Mouse (Mus musculus) intestine, embryonic 15.5 days (tissue): ENCODE data around the gene 1700001C02Rik. TPM values are rescaled to one million over a fixed set of nuclear protein-coding genes. Genes with fewer than 3 reads are reported as not detected.
A peak's percentile ranks its signal among the peaks of the same experiment; 100 is the strongest.

ENCODE experiments used
- ATAC-seq: fragments of 200-750 bp; cut with Nextera tagmentation; 2 replicates; pipeline ENCODE4 v1.8.0; 2017; ENCODE audit warnings: moderate TSS enrichment, moderate library complexity
- H3K27ac ChIP-seq: fragments of 300-500 bp; sonication (generic); 2 replicates; pipeline ENCODE4 v1.5.1; 2015; ENCODE audit warnings: mild to moderate bottlenecking, inconsistent platforms
- H3K27me3 ChIP-seq: fragments of 300-500 bp; sonication (generic); replicated peaks from 2 replicates; pipeline ENCODE4 v1.6.1; 2015; ENCODE audit warnings: inconsistent platforms
- H3K36me3 ChIP-seq: fragments of 300-500 bp; sonication (generic); 2 replicates; pipeline ENCODE4 v1.6.1; 2015; ENCODE audit warnings: inconsistent platforms
- H3K4me1 ChIP-seq: fragments of 300-500 bp; sonication (generic); replicated peaks from 2 replicates; pipeline ENCODE4 v1.6.1; 2015; ENCODE audit warnings: inconsistent platforms
- H3K4me2 ChIP-seq: fragments of 300-500 bp; sonication (generic); replicated peaks from 2 replicates; pipeline ENCODE4 v1.6.1; 2015; ENCODE audit warnings: mild to moderate bottlenecking, inconsistent platforms
- H3K4me3 ChIP-seq: fragments of 300-500 bp; sonication (generic); replicated peaks from 2 replicates; pipeline ENCODE4 v1.5.1; 2015; ENCODE audit warnings: inconsistent platforms
- H3K9ac ChIP-seq: fragments of 300-500 bp; sonication (generic); 2 replicates; pipeline ENCODE4 v1.6.1; 2015; ENCODE audit warnings: inconsistent platforms
- H3K9me3 ChIP-seq: fragments of 300-500 bp; sonication (generic); 2 replicates; pipeline ENCODE4 v1.6.1; 2016; ENCODE audit warnings: inconsistent platforms
- WGBS: fragments of 180-500 bp; shearing (Covaris S2); methylation state at CpG from one replicate; pipeline ENCODE4 v1.1.7; 2015; 5-methylcytosine and 5-hydroxymethylcytosine counted together
- polyA plus RNA-seq: library from polyadenylated mRNA; unstranded; fragments of >200 nt; fragmentation: Nextera tagmentation; extraction: Ambion mirVana; gene quantifications from 2 replicates; pipeline ENCODE4 v1.2.1, GENCODE M21; 2015

Gene 1700001C02Rik
- not detected in 2 replicates for polyA plus RNA-seq

GRCm38 (mm10) chr5:30465861-30466260, at the start of gene 1700001C02Rik:
1700001C02Rik (plus strand) TSS chr5:30466047.
- Histone ChIP-seq H3K4me1 (peaks cover 16% of the 10 kb centered on the region; the same call in 1 of the 2 replicates), H3K9me3 (no peaks in the 10 kb centered on the region), H3K4me2 (peak within 1 kb of the TSS; percentile 54), H3K27me3 (peaks cover 11% of the 10 kb centered on the region), H3K9ac (no peak within 1 kb of the TSS), H3K4me3 (peak within 1 kb of the TSS; percentile 19; the same call in 1 of the 2 replicates), H3K36me3 (no peaks in the 10 kb centered on the region), H3K27ac (no peak within 1 kb of the TSS)
- 13% methylated on average over 21 of the region's 21 CpGs for WGBS
- ATAC-seq = 0 out of 2 replicates have a peak, but pooled peaks have one; percentile 31

GRCm38 (mm10) chr5:30416665-30417064, 49.2 kb upstream of the 1700001C02Rik start:
- Histone ChIP-seq H3K4me3 (no peak overlapping the region), H3K27me3 (no peaks in the 10 kb centered on the region), H3K9ac (no peak overlapping the region), H3K36me3 (no peaks in the 10 kb centered on the region), H3K9me3 (no peaks in the 10 kb centered on the region), H3K4me2 (no peak overlapping the region), H3K4me1 (no peaks in the 10 kb centered on the region), H3K27ac (no peak overlapping the region)
- WGBS = 66% methylated on average over 5 of the region's 5 CpGs
- no peak for ATAC-seq

- no peaks in the 10 kb centered on the region for H3K36me3 ChIP-seq
- no peaks in the 10 kb centered on the region for H3K27me3 ChIP-seq
- 0 out of 2 replicates have a peak, but pooled peaks cover 4% of the 10 kb centered on the region for H3K4me1 ChIP-seq
- no peak overlapping the region for H3K9ac ChIP-seq
- H3K27ac ChIP-seq = no peak overlapping the region
- WGBS = 80% methylated on average over 4 of the region's 4 CpGs
- ATAC-seq = no peak; the same call in 1 of the 2 replicates
- no peaks in the 10 kb centered on the region for H3K9me3 ChIP-seq
- H3K4me3 ChIP-seq = no peak overlapping the region
- no peak overlapping the region for H3K4me2 ChIP-seq
These were observed 42.7 kb upstream of the 1700001C02Rik start for GRCm38 (mm10) chr5:30423121-30423520.

GRCm38 (mm10) chr5:30423572-30424244, 42.1 kb upstream of the 1700001C02Rik start:
- Histone ChIP-seq H3K27ac (no peak overlapping the region), H3K9me3 (no peaks in the 10 kb centered on the region), H3K4me2 (no peak overlapping the region), H3K9ac (no peak overlapping the region), H3K27me3 (no peaks in the 10 kb centered on the region), H3K4me1 (0 out of 2 replicates have a peak, but pooled peaks cover 4% of the 10 kb centered on the region), H3K4me3 (no peak overlapping the region), H3K36me3 (no peaks in the 10 kb centered on the region)
- ATAC-seq = peak; percentile 61
- 21% methylated on average over 8 of the region's 8 CpGs for WGBS

GRCm38 (mm10) chr5:30427406-30427805, 38.4 kb upstream of the 1700001C02Rik start:
- Histone ChIP-seq H3K4me1 (0 out of 2 replicates have a peak, but pooled peaks cover 4% of the 10 kb centered on the region), H3K27me3 (no peaks in the 10 kb centered on the region), H3K27ac (no peak overlapping the region), H3K9me3 (no peaks in the 10 kb centered on the region), H3K4me3 (no peak overlapping the region), H3K4me2 (no peak overlapping the region), H3K36me3 (no peaks in the 10 kb centered on the region), H3K9ac (no peak overlapping the region)
- ATAC-seq = no peak
- WGBS = 87% methylated on average over 6 of the region's 6 CpGs

GRCm38 (mm10) chr5:30438931-30439330, 26.9 kb upstream of the 1700001C02Rik start:
- H3K27ac ChIP-seq = no peak overlapping the region
- H3K9ac ChIP-seq = no peak overlapping the region
- no peaks in the 10 kb centered on the region for H3K9me3 ChIP-seq
- no peak overlapping the region for H3K4me3 ChIP-seq
- ATAC-seq = no peak
- no peaks in the 10 kb centered on the region for H3K36me3 ChIP-seq
- no peak overlapping the region for H3K4me2 ChIP-seq
- 55% methylated on average over 2 of the region's 2 CpGs for WGBS
- H3K4me1 ChIP-seq = peaks cover under 1% of the 10 kb centered on the region; the same call in 1 of the 2 replicates
- no peaks in the 10 kb centered on the region for H3K27me3 ChIP-seq

GRCm38 (mm10) chr5:30440308-30440906, 25.4 kb upstream of the 1700001C02Rik start:
- Histone ChIP-seq H3K4me2 (no peak overlapping the region), H3K27ac (no peak overlapping the region), H3K9ac (no peak overlapping the region), H3K27me3 (no peaks in the 10 kb centered on the region), H3K4me3 (no peak overlapping the region), H3K4me1 (no peaks in the 10 kb centered on the region), H3K9me3 (no peaks in the 10 kb centered on the region), H3K36me3 (no peaks in the 10 kb centered on the region)
- 79% methylated on average over 8 of the region's 8 CpGs for WGBS
- no peak for ATAC-seq

GRCm38 (mm10) chr5:30442196-30442595, 23.7 kb upstream of the 1700001C02Rik start:
- H3K4me1 ChIP-seq = no peaks in the 10 kb centered on the region
- no peaks in the 10 kb centered on the region for H3K27me3 ChIP-seq
- no peak for ATAC-seq
- H3K4me2 ChIP-seq = no peak overlapping the region
- H3K4me3 ChIP-seq = no peak overlapping the region
- WGBS = 68% methylated on average over 5 of the region's 5 CpGs
- H3K9ac ChIP-seq = no peak overlapping the region
- no peaks in the 10 kb centered on the region for H3K36me3 ChIP-seq
- no peak overlapping the region for H3K27ac ChIP-seq
- H3K9me3 ChIP-seq = no peaks in the 10 kb centered on the region

- no peaks in the 10 kb centered on the region for H3K9me3 ChIP-seq
- no peak overlapping the region for H3K9ac ChIP-seq
- no peak overlapping the region for H3K27ac ChIP-seq
- no peaks in the 10 kb centered on the region for H3K4me1 ChIP-seq
- H3K36me3 ChIP-seq = no peaks in the 10 kb centered on the region
- no peaks in the 10 kb centered on the region for H3K27me3 ChIP-seq
- WGBS = 74% methylated on average over 13 of the region's 13 CpGs
- no peak overlapping the region for H3K4me3 ChIP-seq
- H3K4me2 ChIP-seq = no peak overlapping the region
- no peak for ATAC-seq
These were observed 21.4 kb upstream of the 1700001C02Rik start for GRCm38 (mm10) chr5:30444327-30444895.

GRCm38 (mm10) chr5:30456056-30456455, 9.8 kb upstream of the 1700001C02Rik start:
- Histone ChIP-seq H3K9me3 (no peaks in the 10 kb centered on the region), H3K27me3 (no peaks in the 10 kb centered on the region), H3K27ac (no peak overlapping the region), H3K4me2 (no peak overlapping the region), H3K9ac (no peak overlapping the region), H3K4me3 (no peak overlapping the region), H3K4me1 (no peaks in the 10 kb centered on the region), H3K36me3 (no peaks in the 10 kb centered on the region)
- no peak for ATAC-seq
- 40% methylated on average over 6 of the region's 6 CpGs for WGBS

GRCm38 (mm10) chr5:30460155-30460554, 5.7 kb upstream of the 1700001C02Rik start:
- H3K27ac ChIP-seq = no peak overlapping the region
- WGBS = 49% methylated on average over 4 of the region's 4 CpGs
- 0 out of 2 replicates have a peak, but pooled peaks cover 4% of the 10 kb centered on the region for H3K27me3 ChIP-seq
- peaks cover 10% of the 10 kb centered on the region; the same call in 1 of the 2 replicates for H3K4me1 ChIP-seq
- no peak overlapping the region for H3K4me2 ChIP-seq
- ATAC-seq = no peak
- no peaks in the 10 kb centered on the region for H3K9me3 ChIP-seq
- H3K4me3 ChIP-seq = no peak overlapping the region
- no peaks in the 10 kb centered on the region for H3K36me3 ChIP-seq
- no peak overlapping the region for H3K9ac ChIP-seq

- H3K27ac ChIP-seq = no peak within 1 kb of the TSS
- H3K36me3 ChIP-seq = no peaks in the 10 kb centered on the region
- peak; percentile 66 for ATAC-seq
- no peak within 1 kb of the TSS for H3K4me3 ChIP-seq
- H3K4me1 ChIP-seq = peaks cover 16% of the 10 kb centered on the region; the same call in 1 of the 2 replicates
- peaks cover 11% of the 10 kb centered on the region for H3K27me3 ChIP-seq
- H3K9me3 ChIP-seq = no peaks in the 10 kb centered on the region
- 0 out of 2 replicates have a peak within 1 kb of the TSS, but pooled peaks have one; percentile 11 for H3K4me2 ChIP-seq
- H3K9ac ChIP-seq = no peak within 1 kb of the TSS
- 19% methylated on average over 12 of the region's 12 CpGs for WGBS
These were observed 4.0 kb upstream of the 1700001C02Rik start, which contains the start of gene Otof for GRCm38 (mm10) chr5:30461821-30462220. Otof (minus strand) TSS chr5:30461932.
